Mouse (Mus musculus) bone marrow, adult 2 months (tissue): ENCODE data around the gene Cks1brt. TPM values are rescaled to one million over a fixed set of nuclear protein-coding genes. Genes with fewer than 3 reads are reported as not detected.
"Not testable (repeated sequence)": the region's sequence is repeated elsewhere in the genome, so short reads cannot be mapped to it uniquely, and the experiment has no call there.

Experiments used
- H3K27ac ChIP-seq: fragments of 200-500 bp; 2 replicates; pipeline ENCODE4 v1.5.1; 2012; ENCODE audit warnings: low read depth, mild to moderate bottlenecking, control low read depth, inconsistent platforms, low read length; ENCODE audit not compliant: control insufficient read depth, poor library complexity, insufficient read depth
- H3K4me1 ChIP-seq: fragments of 200-500 bp; 2 replicates; pipeline ENCODE4 v1.6.1; 2011; ENCODE audit warnings: low read length; ENCODE audit not compliant: control insufficient read depth, insufficient read depth
- H3K4me3 ChIP-seq: fragments of 200-500 bp; replicated peaks from 2 replicates; pipeline ENCODE3; 2011; ENCODE audit warnings: mild to moderate bottlenecking, low read depth, low read length, control low read depth; ENCODE audit not compliant: control insufficient read depth
- CTCF ChIP-seq: fragments of 200-500 bp; IDR thresholded peaks from 2 replicates; pipeline ENCODE4 v1.5.1; 2011; ENCODE audit warnings: low read length, control low read depth; ENCODE audit not compliant: control insufficient read depth, insufficient read depth
- POLR2A ChIP-seq: fragments of 200-500 bp; IDR thresholded peaks from 2 replicates; pipeline ENCODE4 v1.6.1; 2011; ENCODE audit warnings: low read depth, mild to moderate bottlenecking, control low read depth, low read length, borderline replicate concordance; ENCODE audit not compliant: control insufficient read depth
- whole genome bisulfite sequencing: fragments of 180-500 bp; shearing (Covaris S2); methylation state at CpG from one replicate; pipeline ENCODE4 v1.1.7; 2018; 5-methylcytosine and 5-hydroxymethylcytosine counted together
- polyA plus RNA-seq: library from polyadenylated mRNA; stranded (reverse); fragments of >200 nt; gene quantifications from 2 replicates; pipeline ENCODE4 v1.2.4, GENCODE M21; 2011; ENCODE audit warnings: low replicate concordance; ENCODE audit not compliant: missing spikeins, insufficient read depth, insufficient read length

Cks1brt gene
- not detected in 2 replicates for polyA plus RNA-seq

DNA sequence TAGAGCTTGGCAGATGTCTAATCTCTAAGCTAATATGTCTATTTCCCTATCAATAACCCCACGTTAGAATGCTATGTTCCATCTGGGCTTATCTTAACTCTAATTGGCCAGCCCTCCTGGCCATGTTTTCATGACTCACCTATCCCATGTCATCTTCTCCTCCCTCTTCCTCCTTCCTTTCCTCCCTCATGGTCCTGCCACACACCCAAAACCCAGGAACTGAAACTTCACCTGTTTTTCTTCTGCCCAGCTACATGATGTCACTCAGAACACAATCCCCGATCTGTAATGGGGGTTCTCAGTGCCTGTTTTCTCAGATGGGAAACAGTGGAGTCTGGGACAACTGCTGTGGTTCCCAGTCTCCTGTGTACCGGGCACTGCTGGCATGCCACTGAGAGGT lies at the start of gene Cks1brt:
Gene Cks1brt, plus strand, starts transcription at position 301 of the 400 bp plus-strand sequence.
- Histone ChIP-seq H3K27ac (no peak within 1 kb of the TSS), H3K4me3 (no peak within 1 kb of the TSS), H3K4me1 (no peaks in the 10 kb centered on the region)
- TF ChIP-seq CTCF (no peak), POLR2A (no peak)
- 72% methylated on average over 3 of the region's 3 CpGs for WGBS

- TF ChIP-seq CTCF (no peak), POLR2A (no peak)
- no peak overlapping the region for H3K27ac ChIP-seq
- no peaks in the 10 kb centered on the region for H3K4me1 ChIP-seq
- 82% methylated on average over 10 of the region's 10 CpGs for WGBS
- H3K4me3 ChIP-seq = no peak overlapping the region
These were observed 38.5 kb upstream of the Cks1brt start for GRCm38 (mm10) chr8:85113241-85113640.

GRCm38 (mm10) chr8:85115501-85115900 lies 36.2 kb upstream of the Cks1brt start:
- no peak overlapping the region for H3K27ac ChIP-seq
- WGBS = 61% methylated on average over 4 of the region's 4 CpGs

DNA sequence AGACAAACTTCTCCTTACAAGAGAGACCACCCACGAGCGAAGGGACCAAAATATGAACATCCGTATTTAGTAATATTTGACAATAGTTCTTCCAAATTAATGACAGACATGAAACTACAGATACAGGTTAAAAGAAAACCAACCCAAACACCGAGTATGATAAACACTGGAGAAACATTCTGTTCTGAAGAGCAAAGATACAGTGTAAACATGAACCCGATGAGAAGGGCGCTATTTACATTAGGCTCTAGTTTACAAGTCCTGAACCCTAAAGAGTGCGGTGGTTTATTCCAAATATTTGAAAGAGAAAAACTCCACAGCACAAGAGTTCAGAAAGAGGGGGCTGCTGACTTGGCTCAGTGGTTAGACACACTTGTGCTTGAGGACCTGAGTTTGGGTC lies 34.7 kb upstream of the Cks1brt start:
- Histone ChIP-seq H3K4me3 (no peak overlapping the region), H3K4me1 (no peaks in the 10 kb centered on the region; the same call in 1 of the 2 replicates), H3K27ac (no peak overlapping the region)
- 80% methylated on average over 7 of the region's 7 CpGs for WGBS
- TF ChIP-seq POLR2A (no peak), CTCF (no peak)

More at GRCm38 (mm10) chr8:85115501-85115900, 36.2 kb upstream of the Cks1brt start:
- TF ChIP-seq POLR2A (no peak), CTCF (no peak)
- H3K4me1 ChIP-seq = no peaks in the 10 kb centered on the region; the same call in 1 of the 2 replicates
- H3K4me3 ChIP-seq = no peak overlapping the region

GRCm38 (mm10) chr8:85119052-85119981 lies 32.4 kb upstream of the Cks1brt start:
- H3K4me1 ChIP-seq = no peaks in the 10 kb centered on the region; the same call in 1 of the 2 replicates

DNA sequence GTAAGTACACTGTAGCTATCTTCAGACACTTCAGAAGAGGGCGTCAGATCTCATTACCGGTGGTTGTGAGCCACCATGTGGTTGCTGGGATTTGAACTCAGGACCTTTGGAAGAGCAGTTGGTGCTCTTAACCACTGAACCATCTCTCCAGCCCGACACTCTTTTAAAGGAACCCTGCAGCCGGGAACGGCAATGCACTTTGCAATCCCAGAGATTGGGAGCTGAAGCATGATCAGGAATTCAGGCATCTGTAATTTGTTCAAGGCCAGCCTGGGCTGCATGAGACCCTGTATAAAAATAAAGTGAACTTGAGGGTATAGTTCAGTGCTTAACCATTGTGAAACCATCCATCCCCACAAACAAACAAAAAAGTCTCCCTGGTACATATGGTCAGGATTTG lies 31.5 kb upstream of the Cks1brt start:
- not testable (repeated sequence) for H3K4me3 ChIP-seq, H3K27ac ChIP-seq, H3K4me1 ChIP-seq
- 86% methylated on average over 5 of the region's 5 CpGs for WGBS

More at GRCm38 (mm10) chr8:85119052-85119981, 32.4 kb upstream of the Cks1brt start:
- Histone ChIP-seq H3K27ac (no peak overlapping the region; the same call in 1 of the 2 replicates), H3K4me3 (peak overlapping the region; percentile 54)
- no peak for TF ChIP-seq CTCF
- no peak for TF ChIP-seq POLR2A
- WGBS = 17% methylated on average over 37 of the region's 37 CpGs

DNA sequence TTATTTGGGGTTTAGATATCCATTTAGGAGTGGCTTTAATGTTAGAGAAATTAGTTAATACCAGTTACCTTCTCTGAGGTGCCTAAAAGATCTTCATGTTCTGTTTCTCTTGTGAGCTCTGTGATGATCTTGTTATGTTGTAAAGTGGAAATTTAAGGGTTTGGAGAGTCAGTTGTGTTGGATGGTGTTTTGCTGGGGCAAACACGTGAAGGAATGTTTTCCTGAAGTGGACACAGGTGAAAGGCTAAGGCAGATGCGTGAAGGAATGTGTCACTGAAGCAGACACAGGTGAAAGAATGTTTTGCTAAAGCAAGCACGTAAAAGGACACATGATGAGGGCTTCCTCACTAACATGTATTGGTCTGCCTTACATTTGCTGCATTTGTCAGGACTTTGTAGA lies 28.7 kb upstream of the Cks1brt start, which contains the start of gene Zfp791:
Gene Zfp791, minus strand, starts transcription at position 101 of the 400 bp plus-strand sequence.
- H3K27ac ChIP-seq = no peak within 1 kb of the TSS
- H3K4me3 ChIP-seq = no peak within 1 kb of the TSS
- TF ChIP-seq CTCF (no peak), POLR2A (no peak)
- no peaks in the 10 kb centered on the region; the same call in 1 of the 2 replicates for H3K4me1 ChIP-seq
- 71% methylated on average over 3 of the region's 3 CpGs for WGBS

DNA sequence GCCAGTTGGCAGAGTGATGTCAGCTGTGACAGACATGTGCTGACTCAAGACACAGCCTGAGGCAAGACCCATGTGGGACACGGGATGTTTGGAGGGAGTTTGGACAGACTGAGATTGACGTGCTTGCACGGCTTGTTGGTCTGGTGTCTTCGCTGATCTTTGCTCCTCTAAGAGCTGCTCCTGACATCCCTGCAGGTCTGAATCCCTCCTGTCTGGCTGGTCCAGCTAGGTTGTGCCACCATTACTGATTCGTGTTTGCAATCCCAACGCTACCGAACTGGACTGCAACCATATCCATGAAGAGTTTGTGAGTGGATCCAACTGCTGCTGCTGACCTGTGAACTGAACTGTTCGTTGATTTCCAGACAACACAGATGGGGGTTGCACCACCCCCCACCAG lies 28.0 kb upstream of the Cks1brt start:
- H3K4me1 ChIP-seq = no peaks in the 10 kb centered on the region; the same call in 1 of the 2 replicates
- no peak overlapping the region for H3K27ac ChIP-seq
- TF ChIP-seq CTCF (no peak), POLR2A (no peak)
- 85% methylated on average over 8 of the region's 8 CpGs for whole genome bisulfite sequencing
- no peak overlapping the region for H3K4me3 ChIP-seq
